Mouse (Mus musculus): ENCODE data around the gene Msx1.

GRCm38 (mm10) chr5:37822116-37822707 lies 2.2 kb downstream of the Msx1 start:
- TF ChIP-seq CTCF (IDR thresholded peaks at IDR 0.05): no peak
- TF ChIP-seq EP300 (IDR thresholded peaks at IDR 0.05; ENCODE audit: insufficient read depth, low read depth, low read length): no peak
